Mouse (Mus musculus) ES-E14 (cell line): Measurements from ENCODE around the gene Psme4. TPM values are rescaled to one million over a fixed set of nuclear protein-coding genes. Genes with fewer than 3 reads are reported as not detected.

Experiments used
- DNase-seq: peaks from one replicate; pipeline ENCODE4 v3.0.0-alpha.2; 2013; ENCODE audit warnings: low read depth, low spot score
- H3K27ac ChIP-seq: 2 replicates; pipeline ENCODE4 v1.5.1; 2012; ENCODE audit warnings: low read depth, mild to moderate bottlenecking, low read length, moderate library complexity, mixed read lengths; ENCODE audit not compliant: poor library complexity, insufficient read depth, severe bottlenecking
- H3K36me3 ChIP-seq: 2 replicates; pipeline ENCODE4 v1.6.1; 2012; ENCODE audit warnings: mild to moderate bottlenecking, low read length, moderate library complexity, mixed read lengths; ENCODE audit not compliant: control insufficient read depth, poor library complexity, insufficient read depth, severe bottlenecking
- H3K4me1 ChIP-seq, 2 experiments: fragments of 150-350 bp in 1 of 2; sonication (generic) in 1 of 2; 2 replicates each; pipeline ENCODE4 v1.6.1; 2012; ENCODE audit warnings: low read length in 2 of 2, mild to moderate bottlenecking in 1 of 2, mixed read lengths in 1 of 2; ENCODE audit not compliant: control insufficient read depth in 2 of 2, insufficient read depth in 2 of 2, poor library complexity in 1 of 2
- H3K4me3 ChIP-seq, 2 experiments: fragments of 150-350 bp in 1 of 2; sonication (generic) in 1 of 2; 2 replicates each; pipeline ENCODE4 v1.5.1; 2012; ENCODE audit warnings: low read length in 2 of 2, low read depth in 1 of 2, mild to moderate bottlenecking in 1 of 2, mixed read lengths in 1 of 2; ENCODE audit not compliant: insufficient read depth in 1 of 2, poor library complexity in 1 of 2, severe bottlenecking in 1 of 2
- H3K9ac ChIP-seq: 2 replicates; pipeline ENCODE4 v1.6.1; 2012; ENCODE audit warnings: low read depth, mild to moderate bottlenecking, low read length, mixed read lengths; ENCODE audit not compliant: poor library complexity, insufficient read depth, severe bottlenecking
- H3K9me3 ChIP-seq: fragments of 150-350 bp; sonication (generic); 2 replicates; pipeline ENCODE4 v1.6.1; 2012; ENCODE audit warnings: low read depth, mild to moderate bottlenecking, low read length; ENCODE audit not compliant: control insufficient read depth, insufficient read depth
- CHD2 ChIP-seq: IDR thresholded peaks from 2 replicates; pipeline ENCODE4 v1.6.1; 2014; ENCODE audit warnings: mild to moderate bottlenecking, low read depth, low read length, inconsistent platforms
- HCFC1 ChIP-seq: IDR thresholded peaks from 2 replicates; pipeline ENCODE4 v1.6.1; 2012; ENCODE audit warnings: low read length, inconsistent platforms, borderline replicate concordance; ENCODE audit not compliant: insufficient read depth
- MAFK ChIP-seq: IDR thresholded peaks from 2 replicates; pipeline ENCODE4 v1.6.1; 2014; ENCODE audit warnings: mild to moderate bottlenecking, low read depth, low read length, inconsistent platforms; ENCODE audit not compliant: insufficient read depth
- ZC3H11A ChIP-seq: IDR thresholded peaks from 2 replicates; pipeline ENCODE4 v1.6.1; 2012; ENCODE audit warnings: low read depth, mild to moderate bottlenecking, inconsistent platforms, low read length, borderline replicate concordance
- ZNF384 ChIP-seq: IDR thresholded peaks from 2 replicates; pipeline ENCODE4 v1.6.1; 2012; ENCODE audit warnings: low read depth, low read length, inconsistent platforms
- in situ Hi-C, 2 experiments: fragments of 600-800 bp; cut with MboI; formaldehyde crosslinking; loops; one replicate each; pipeline ENCODE4 v1.15.1; 2025; ENCODE audit warnings: low sequenced_read_pairs in 2 of 2, inconsistent platforms in 1 of 2; ENCODE audit not compliant: unreplicated experiment in 2 of 2
- total RNA-seq: library from RNA; depleted of rRNA; stranded (reverse); fragments of 300-350 nt; gene quantifications from 2 replicates; pipeline ENCODE4 v1.2.3, GENCODE M21; 2012

Psme4 gene
- total RNA-seq, 1 experiment: 91.2 TPM

DNA sequence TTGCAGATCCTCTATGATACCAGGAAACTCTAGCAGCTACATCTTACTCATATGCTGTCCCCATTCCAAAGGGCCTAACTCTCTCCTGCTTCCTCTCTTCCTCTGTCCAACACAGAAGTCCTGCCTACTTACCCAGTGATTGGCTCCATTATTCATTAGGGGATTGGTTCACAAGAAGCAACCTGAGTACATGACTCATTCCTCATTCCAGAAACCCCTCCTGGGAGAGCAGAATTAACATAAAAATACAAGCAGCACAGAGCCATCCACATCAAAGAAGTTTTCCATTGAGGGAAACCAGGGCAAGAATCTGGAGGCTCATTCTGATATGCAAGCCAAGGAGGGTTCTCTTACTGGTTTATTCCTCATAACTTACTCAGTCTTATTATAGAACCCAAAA lies 27.5 kb upstream of the Psme4 start:
- peaks cover 8% of the 10 kb centered on the region; the same call in 1 of the 2 replicates for H3K36me3 ChIP-seq
- peaks cover 20% of the 10 kb centered on the region for H3K9me3 ChIP-seq
- no peak overlapping the region for H3K9ac ChIP-seq
- peak; percentile 47 for DNase-seq
- H3K27ac ChIP-seq: no peak overlapping the region
- no peak overlapping the region for H3K4me3 ChIP-seq
- TF ChIP-seq CHD2 (no peak), ZNF384 (no peak), ZC3H11A (no peak), MAFK (no peak), HCFC1 (no peak)
- H3K4me1 ChIP-seq: peaks cover 6 to 8% of the 10 kb centered on the region in 2 experiments
- in situ Hi-C loops: no loop called here

DNA sequence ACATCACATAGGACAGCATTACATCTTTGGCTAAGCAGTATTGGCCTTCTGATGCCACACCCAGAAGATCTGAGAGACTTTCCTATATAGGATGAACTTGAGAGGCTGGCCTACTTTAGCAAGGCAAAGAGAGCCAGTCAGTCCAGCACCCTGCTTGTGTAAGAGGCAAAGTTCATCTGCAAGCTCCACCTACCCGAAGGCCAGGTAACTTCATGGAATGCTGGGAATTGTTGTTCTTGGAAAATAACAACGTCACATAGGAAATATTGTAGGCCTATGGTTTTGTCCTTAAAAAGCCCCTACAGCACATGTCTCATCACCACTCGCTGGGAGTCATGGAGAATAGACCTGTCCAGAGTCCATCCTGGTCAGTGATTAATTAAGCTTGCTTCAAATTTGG lies 22.6 kb upstream of the Psme4 start:
- DNase-seq: no peak
- in situ Hi-C loops: no loop called here
- H3K4me3 ChIP-seq: peak overlapping the region in 1 of 2 experiments; percentile 39; a peak in 2 of 4 replicates
- H3K9me3 ChIP-seq: no peaks in the 10 kb centered on the region
- peak overlapping the region; percentile 54; the same call in 1 of the 2 replicates for H3K9ac ChIP-seq
- TF ChIP-seq MAFK (no peak), CHD2 (no peak)
- peak overlapping the region; percentile 97 for H3K27ac ChIP-seq
- H3K4me1 ChIP-seq: peaks cover 9 to 22% of the 10 kb centered on the region in 2 experiments
- no peaks in the 10 kb centered on the region for H3K36me3 ChIP-seq

DNA sequence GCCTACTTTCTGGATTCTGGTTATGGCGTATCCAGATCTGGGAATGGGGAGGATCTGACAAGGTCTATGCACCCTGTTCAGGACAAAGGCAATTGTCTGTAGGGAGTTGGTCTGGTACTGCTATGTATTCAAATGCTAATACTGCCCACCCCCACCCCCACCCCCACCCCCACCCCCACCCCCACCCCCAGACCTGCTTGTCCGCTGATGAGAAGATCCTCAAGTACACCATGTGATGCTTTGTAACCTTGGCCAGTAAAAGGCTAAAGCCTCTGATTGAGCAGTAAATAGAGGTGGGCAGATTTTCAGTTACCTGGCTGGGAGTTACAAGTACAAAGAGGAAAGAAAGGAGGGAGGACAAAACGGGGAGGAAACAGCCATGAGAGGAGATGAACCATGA lies 21.9 kb upstream of the Psme4 start:
- Histone ChIP-seq H3K36me3 (no peaks in the 10 kb centered on the region), H3K27ac (peak overlapping the region; percentile 97), H3K9ac (peak overlapping the region; percentile 61), H3K4me1 (peaks cover 9 to 28% of the 10 kb centered on the region in 2 experiments), H3K4me3 (peak overlapping the region; percentile 47 to 49), H3K9me3 (no peaks in the 10 kb centered on the region)
- peak; percentile 12; the same call in 1 of the 2 replicates for TF ChIP-seq CHD2
- TF ChIP-seq MAFK: no peak
- DNase-seq: peak; percentile 57
- in situ Hi-C loops: no loop called here

DNA sequence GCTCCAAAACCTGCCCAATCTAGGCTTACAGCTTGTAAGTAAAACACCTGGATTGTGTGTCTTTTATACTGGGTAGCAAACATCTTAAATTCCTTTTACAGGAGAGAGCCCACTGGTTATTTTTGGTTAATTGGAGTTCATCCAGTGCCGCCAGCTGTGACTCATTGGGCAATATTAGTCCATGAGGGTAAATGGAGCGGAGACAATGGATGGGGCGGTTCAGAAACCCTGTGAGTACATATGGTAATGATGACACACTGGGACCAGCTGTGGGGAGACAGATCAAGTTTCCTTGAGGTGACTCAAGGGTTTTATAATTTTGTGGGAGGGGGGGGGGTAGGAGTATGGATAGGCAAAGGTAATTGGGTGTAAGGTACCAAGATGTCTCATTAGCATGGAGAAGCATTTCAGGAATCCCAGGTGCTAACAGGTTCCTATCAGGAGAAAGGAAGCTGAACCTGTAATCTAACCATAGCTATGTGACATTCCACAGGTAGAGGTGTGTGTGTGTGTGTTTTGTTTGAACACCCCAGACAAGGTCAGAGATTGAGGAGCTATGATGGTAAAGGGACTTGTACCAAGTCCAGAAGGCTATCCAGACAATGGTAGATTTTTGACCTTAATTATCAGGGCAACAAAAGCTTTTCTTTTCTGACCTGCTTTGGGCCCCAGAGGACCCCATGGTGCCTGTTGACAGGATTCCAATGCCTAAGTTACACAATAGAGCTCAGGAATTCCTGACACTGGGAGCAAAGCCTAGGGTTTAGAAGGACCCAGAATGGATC lies 21.3 kb upstream of the Psme4 start:
- Histone ChIP-seq H3K9me3 (no peaks in the 10 kb centered on the region), H3K36me3 (no peaks in the 10 kb centered on the region), H3K27ac (peak overlapping the region; percentile 97), H3K4me1 (peaks cover 7 to 28% of the 10 kb centered on the region in 2 experiments), H3K4me3 (peak overlapping the region; percentile 47 to 49), H3K9ac (peak overlapping the region; percentile 61)
- in situ Hi-C loops: no loop called here
- DNase-seq: peak; percentile 77
- TF ChIP-seq HCFC1 (no peak), ZC3H11A (no peak), CHD2 (no peak), MAFK (no peak)

DNA sequence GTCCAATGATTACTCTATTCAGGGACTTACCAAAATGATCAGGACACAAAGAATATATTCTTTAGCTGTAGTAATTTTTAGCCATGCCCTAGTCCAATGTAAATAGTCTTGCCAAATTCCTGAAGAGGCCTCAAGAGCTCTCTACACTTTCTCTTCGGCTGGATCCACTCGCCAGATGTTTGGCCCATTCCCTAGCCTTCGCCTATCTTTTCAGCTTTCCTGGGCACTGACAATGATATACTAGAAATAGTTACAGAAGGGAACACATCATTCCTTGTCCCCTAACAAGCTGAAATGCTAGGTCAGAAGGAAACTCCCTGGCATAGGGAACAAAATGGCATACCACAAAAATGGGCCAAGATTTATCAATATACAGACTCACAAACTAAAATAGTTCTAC lies 18.6 kb upstream of the Psme4 start:
- no peak for DNase-seq
- H3K27ac ChIP-seq: no peak overlapping the region
- in situ Hi-C loops: no loop called here
- no peak overlapping the region for H3K4me3 ChIP-seq
- peaks cover 6 to 28% of the 10 kb centered on the region in 2 experiments; a peak in 3 of 4 replicates for H3K4me1 ChIP-seq
- H3K9ac ChIP-seq: no peak overlapping the region
- H3K9me3 ChIP-seq: no peaks in the 10 kb centered on the region
- no peaks in the 10 kb centered on the region for H3K36me3 ChIP-seq
- TF ChIP-seq HCFC1 (no peak), ZC3H11A (no peak), MAFK (no peak), ZNF384 (no peak), CHD2 (no peak)
